13 mouse cellular contexts compared by ENCODE assay signal in the genomic region with DNA sequence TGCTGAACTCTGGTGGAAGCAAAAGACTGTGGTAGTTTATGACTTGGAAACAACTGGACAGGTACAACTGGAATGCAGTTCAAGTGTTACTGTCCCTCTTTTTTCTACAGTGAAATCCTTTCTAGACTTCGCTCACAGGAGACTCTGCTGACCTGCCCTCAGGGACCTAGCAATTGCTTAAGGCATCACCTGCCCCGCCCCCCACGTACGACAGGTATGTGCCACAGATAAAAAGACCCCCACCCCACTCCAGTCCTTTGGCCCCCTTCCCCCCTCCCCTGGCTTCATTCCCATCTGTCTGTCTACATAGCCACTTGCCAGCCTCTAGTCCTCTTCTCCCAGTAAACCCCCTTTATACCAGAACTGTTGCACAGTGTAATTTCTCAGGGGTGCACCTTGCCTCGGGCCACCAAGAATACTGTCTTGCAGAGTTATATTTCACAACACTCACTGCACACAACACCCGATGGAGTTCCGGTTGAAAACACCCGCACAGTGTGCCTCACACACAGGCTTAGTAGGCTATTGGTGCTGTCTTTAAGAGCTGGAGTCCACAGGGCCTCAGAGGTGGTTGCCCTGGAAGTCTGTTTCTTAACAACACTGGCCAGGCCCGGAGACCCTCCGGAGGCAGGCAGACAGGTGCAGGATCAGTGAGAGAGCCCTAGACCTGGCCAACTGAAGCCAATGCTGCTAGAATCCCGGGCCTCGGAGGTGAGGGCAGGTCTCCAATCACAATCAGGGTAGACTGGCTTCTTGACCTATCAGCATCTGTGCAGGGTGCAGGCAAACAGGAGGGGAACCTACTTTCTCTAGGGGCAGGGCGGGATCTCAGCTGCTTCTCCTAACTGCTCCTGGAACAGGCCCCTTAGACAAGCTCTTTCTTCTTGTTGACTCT. TPM values are rescaled to one million over a fixed set of nuclear protein-coding genes. Genes with fewer than 3 reads are reported as not detected.
DNase-seq lines count a peak whose midpoint lies in the region; ATAC-seq lines count a peak whose summit lies in the region.
"Had no signal": no experiment of that assay in that cellular context is flagged by ENCODE, and none has a peak within 500 bp of the region (broad histone marks: within the 10 kb centered on the region; RNA-seq: fewer than 3 reads in every experiment).

No protein-coding gene starts in this region.

- peak; percentile 53 for DNase-seq in cerebellum, adult 9-10 months
- no peak for DNase-seq in cerebellum, adult 18-20 months
- DNase-seq in hindbrain, embryonic 10.5 days (ENCODE audit: low spot score): no peak
- peak; percentile 68 for DNase-seq in ES-CJ7 (ENCODE audit: low read depth, low spot score)
- peak; percentile 67 for DNase-seq in liver
- no peak for DNase-seq in natural killer cell, adult 2 months (ENCODE audit: low spot score in 2 of 2)
- no peak for DNase-seq in midbrain, embryonic 10.5 days (ENCODE audit: low spot score)

- H3K9me3 ChIP-seq in hindbrain, embryonic 10.5 days: no peaks in the 10 kb centered on the region
- no peaks in the 10 kb centered on the region for H3K9me3 ChIP-seq in hindbrain, embryonic 16.5 days (ENCODE audit: control insufficient read depth, low read length)
- H3K9me3 ChIP-seq in midbrain, embryonic 10.5 days (replicated peaks): no peaks in the 10 kb centered on the region
- H3K9me3 ChIP-seq: embryonic facial prominence, embryonic 13.5 days; forebrain, embryonic 13.5 days; hindbrain, embryonic 12.5 days; limb, embryonic 15.5 days; neural tube, embryonic 15.5 days had no signal

- H3K4me2 ChIP-seq in hindbrain, embryonic 16.5 days (ENCODE audit: low read length): no peak overlapping the region
- H3K4me2 ChIP-seq: hindbrain, embryonic 12.5 days had no signal

- H3K4me3 ChIP-seq in hindbrain, embryonic 10.5 days: no peak overlapping the region
- H3K4me3 ChIP-seq in hindbrain, embryonic 16.5 days (ENCODE audit: low read length): no peak overlapping the region
- H3K4me3 ChIP-seq in midbrain, embryonic 10.5 days: no peak overlapping the region

- no peak for ATAC-seq in hindbrain, embryonic 16.5 days

- peaks cover 39% of the 10 kb centered on the region for H3K4me1 ChIP-seq in hindbrain, embryonic 10.5 days (replicated peaks)
- H3K4me1 ChIP-seq in hindbrain, embryonic 16.5 days (ENCODE audit: control insufficient read depth, insufficient read depth, low read depth, low read length): peaks cover 15% of the 10 kb centered on the region
- peaks cover 40% of the 10 kb centered on the region for H3K4me1 ChIP-seq in midbrain, embryonic 10.5 days

- no peaks in the 10 kb centered on the region for H3K27me3 ChIP-seq in hindbrain, embryonic 10.5 days (ENCODE audit: insufficient read depth, poor library complexity, severe bottlenecking)
- H3K27me3 ChIP-seq in hindbrain, embryonic 16.5 days (replicated peaks; ENCODE audit: control insufficient read depth, insufficient read depth, low read length): no peaks in the 10 kb centered on the region
- no peaks in the 10 kb centered on the region for H3K27me3 ChIP-seq in midbrain, embryonic 10.5 days (ENCODE audit: low read depth, poor library complexity, severe bottlenecking)
- H3K27me3 ChIP-seq: embryonic facial prominence, embryonic 13.5 days; forebrain, embryonic 13.5 days; hindbrain, embryonic 12.5 days; limb, embryonic 15.5 days; neural tube, embryonic 15.5 days had no signal

- WGBS in hindbrain, embryonic 10.5 days: 85% methylated on average over 13 of the region's 13 CpGs
- 87% methylated on average over 13 of the region's 13 CpGs for WGBS in hindbrain, embryonic 16.5 days
- WGBS in midbrain, embryonic 10.5 days: 87% methylated on average over 13 of the region's 13 CpGs

- H3K9ac ChIP-seq in hindbrain, embryonic 16.5 days (ENCODE audit: low read depth, low read length): no peak overlapping the region
- H3K9ac ChIP-seq: hindbrain, embryonic 12.5 days; limb, embryonic 15.5 days; neural tube, embryonic 15.5 days had no signal

- H3K27ac ChIP-seq in hindbrain, embryonic 10.5 days: peak overlapping the region; percentile 29; the same call in 1 of the 2 replicates
- H3K27ac ChIP-seq in hindbrain, embryonic 16.5 days (ENCODE audit: low read depth, low read length): no peak overlapping the region
- H3K27ac ChIP-seq in midbrain, embryonic 10.5 days (replicated peaks): no peak overlapping the region
- H3K27ac ChIP-seq: embryonic facial prominence, embryonic 13.5 days; forebrain, embryonic 13.5 days; hindbrain, embryonic 12.5 days; limb, embryonic 15.5 days; neural tube, embryonic 15.5 days had no signal

- H3K36me3 ChIP-seq in hindbrain, embryonic 10.5 days: peaks cover 22% of the 10 kb centered on the region
- H3K36me3 ChIP-seq in hindbrain, embryonic 16.5 days (ENCODE audit: control insufficient read depth, insufficient read depth, low read length): peaks cover 5% of the 10 kb centered on the region
- H3K36me3 ChIP-seq in midbrain, embryonic 10.5 days: peaks cover 24% of the 10 kb centered on the region

RNA-seq across cellular contexts. Expression of a gene that starts 1.0 kb away (rescaled TPM):
- 15.7 and 16.8 TPM in 2 replicates for polyA plus RNA-seq in hindbrain, embryonic 10.5 days (2016; fragmentation: Nextera tagmentation; extraction: Ambion mirVana)
- polyA plus RNA-seq in hindbrain, embryonic 16.5 days (2015; fragmentation: Nextera tagmentation; extraction: Ambion mirVana): 59.2 and 68.9 TPM in 2 replicates
- 13.9 and 16.4 TPM in 2 replicates for polyA plus RNA-seq in midbrain, embryonic 10.5 days (2016; fragmentation: Nextera tagmentation; extraction: Ambion mirVana)

RNA-seq across cellular contexts. Expression of a gene that starts 24.7 kb away (rescaled TPM):
- polyA plus RNA-seq in hindbrain, embryonic 10.5 days (2016; fragmentation: Nextera tagmentation; extraction: Ambion mirVana): 293 and 296 TPM in 2 replicates
- polyA plus RNA-seq in hindbrain, embryonic 16.5 days (2015; fragmentation: Nextera tagmentation; extraction: Ambion mirVana): 300 and 327 TPM in 2 replicates
- polyA plus RNA-seq in midbrain, embryonic 10.5 days (2016; fragmentation: Nextera tagmentation; extraction: Ambion mirVana): 287 and 301 TPM in 2 replicates

Comparison
In these comparisons a context has a peak if more than half of its experiments do, and no peak if none do; other contexts are left out.
1. DNase-seq: peak in cerebellum, adult 9-10 months (single experiment), ES-CJ7 (single experiment) and liver (single experiment); none in cerebellum, adult 18-20 months (0 of 2), hindbrain, embryonic 10.5 days (single experiment), natural killer cell, adult 2 months (0 of 2) and midbrain, embryonic 10.5 days (single experiment).